Mouse (Mus musculus) thymus, adult 2 months (tissue): ENCODE measurements around the gene Atg10. TPM values are rescaled to one million over a fixed set of nuclear protein-coding genes. Genes with fewer than 3 reads are reported as not detected.
A peak's percentile ranks its signal among the peaks of the same experiment; 100 is the strongest.

ENCODE experiments used
- DNase-seq: peaks from one replicate; pipeline ENCODE4 v3.0.0; 2021
- H3K27ac ChIP-seq: fragments of 200-500 bp; 2 replicates; pipeline ENCODE4 v1.5.1; 2012; ENCODE audit warnings: low read length, control low read depth; ENCODE audit not compliant: control insufficient read depth, insufficient read depth
- H3K27me3 ChIP-seq: fragments of 200-500 bp; 2 replicates; pipeline ENCODE4 v1.6.1; 2012; ENCODE audit warnings: mild to moderate bottlenecking, low read length, moderate library complexity, mixed read lengths; ENCODE audit not compliant: control insufficient read depth, insufficient read depth
- H3K36me3 ChIP-seq: fragments of 200-500 bp; 2 replicates; pipeline ENCODE4 v1.6.1; 2012; ENCODE audit warnings: mild to moderate bottlenecking, low read length, moderate library complexity; ENCODE audit not compliant: control insufficient read depth, insufficient read depth
- H3K4me1 ChIP-seq: fragments of 200-500 bp; replicated peaks from 2 replicates; pipeline ENCODE4 v1.6.1; 2012; ENCODE audit warnings: low read length; ENCODE audit not compliant: control insufficient read depth, insufficient read depth
- H3K4me3 ChIP-seq: fragments of 200-500 bp; 2 replicates; pipeline ENCODE4 v1.5.1; 2012; ENCODE audit warnings: mild to moderate bottlenecking, low read length, control low read depth, moderate library complexity; ENCODE audit not compliant: control insufficient read depth, insufficient read depth
- CTCF ChIP-seq: fragments of 200-500 bp; IDR thresholded peaks from 2 replicates; pipeline ENCODE4 v1.5.1; 2012; ENCODE audit warnings: mild to moderate bottlenecking, control low read depth, low read length, moderate library complexity, borderline replicate concordance; ENCODE audit not compliant: control insufficient read depth, poor library complexity, insufficient read depth; ENCODE audit errors: extremely low read depth
- POLR2A ChIP-seq: fragments of 200-500 bp; IDR thresholded peaks from 2 replicates; pipeline ENCODE4 v1.6.1; 2012; ENCODE audit warnings: mild to moderate bottlenecking, low read length, control low read depth, moderate library complexity; ENCODE audit not compliant: control insufficient read depth, poor library complexity, insufficient read depth; ENCODE audit errors: extremely low read depth
- WGBS: fragments of 180-500 bp; shearing (Covaris S2); methylation state at CpG from one replicate; pipeline ENCODE4 v1.1.7; 2018; 5-methylcytosine and 5-hydroxymethylcytosine counted together
- polyA plus RNA-seq: library from polyadenylated mRNA; depleted of rRNA; stranded (reverse); fragments of >200 nt; gene quantifications from 2 replicates; pipeline ENCODE4 v1.2.3, GENCODE M21; 2012

Atg10 gene
- polyA plus RNA-seq, 1 experiment: 1.4 TPM

DNA sequence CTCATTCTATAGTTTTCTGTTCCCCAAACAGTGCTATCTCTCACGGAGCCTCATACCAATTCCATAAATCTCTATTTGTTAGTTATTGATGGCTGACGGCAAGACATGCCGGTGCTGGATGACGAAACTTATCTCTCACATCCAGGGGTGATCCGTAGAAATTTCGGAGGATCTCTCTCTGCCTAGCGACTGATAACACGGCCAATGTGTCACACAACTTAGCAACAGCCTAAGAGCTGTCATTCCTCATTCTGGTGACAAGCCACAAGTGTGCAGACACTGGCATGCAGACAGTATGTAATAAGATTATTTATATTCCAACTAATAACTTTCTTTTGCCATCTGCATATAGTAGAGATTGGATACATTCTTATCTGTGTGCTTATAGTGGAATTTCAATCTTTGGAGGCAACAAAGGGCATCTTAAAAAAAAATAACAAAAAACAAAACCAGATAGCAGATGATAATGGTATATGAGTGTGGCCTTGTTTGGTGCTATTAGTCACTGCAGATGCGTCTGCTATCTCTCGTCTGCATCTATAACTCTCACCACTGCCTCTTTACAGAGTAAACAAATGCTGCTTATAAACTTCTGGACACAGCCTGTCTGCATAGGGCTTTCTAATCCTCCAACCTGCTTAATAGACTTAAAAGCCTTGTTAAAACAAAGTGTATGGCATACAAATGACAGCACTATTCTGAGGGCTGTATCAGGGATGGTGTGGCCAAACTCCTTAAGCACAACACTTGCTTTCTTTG, 253.3 kb downstream of the Atg10 start:
- 97% methylated on average over 10 of the region's 10 CpGs for WGBS
- TF ChIP-seq POLR2A (no peak), CTCF (no peak)
- no peak overlapping the region for H3K27ac ChIP-seq

GRCm38 (mm10) chr13:90968940-90969339, 254.8 kb downstream of the Atg10 start:
- Histone ChIP-seq H3K27me3 (no peaks in the 10 kb centered on the region), H3K27ac (no peak overlapping the region), H3K4me1 (no peaks in the 10 kb centered on the region), H3K36me3 (no peaks in the 10 kb centered on the region), H3K4me3 (no peak overlapping the region)
- no peak for DNase-seq
- TF ChIP-seq CTCF (no peak), POLR2A (no peak)
- WGBS: 95% methylated on average over 4 of the region's 4 CpGs

More for the DNA sequence above, 253.3 kb downstream of the Atg10 start:
- DNase-seq: no peak
- H3K27me3 ChIP-seq: no peaks in the 10 kb centered on the region
- no peaks in the 10 kb centered on the region for H3K36me3 ChIP-seq
- H3K4me1 ChIP-seq: no peaks in the 10 kb centered on the region
- H3K4me3 ChIP-seq: no peak overlapping the region

- no peaks in the 10 kb centered on the region for H3K27me3 ChIP-seq
- H3K27ac ChIP-seq: no peak overlapping the region
- WGBS: 10% methylated on average over 4 of the region's 4 CpGs
- H3K4me1 ChIP-seq: no peaks in the 10 kb centered on the region
- peak; percentile 74 for DNase-seq
- TF ChIP-seq POLR2A (no peak), CTCF (peak; percentile 65; the same call in 1 of the 2 replicates)
- no peaks in the 10 kb centered on the region for H3K36me3 ChIP-seq
- H3K4me3 ChIP-seq: no peak overlapping the region
Observed at GRCm38 (mm10) chr13:90967422-90967821, 256.3 kb downstream of the Atg10 start.

DNA sequence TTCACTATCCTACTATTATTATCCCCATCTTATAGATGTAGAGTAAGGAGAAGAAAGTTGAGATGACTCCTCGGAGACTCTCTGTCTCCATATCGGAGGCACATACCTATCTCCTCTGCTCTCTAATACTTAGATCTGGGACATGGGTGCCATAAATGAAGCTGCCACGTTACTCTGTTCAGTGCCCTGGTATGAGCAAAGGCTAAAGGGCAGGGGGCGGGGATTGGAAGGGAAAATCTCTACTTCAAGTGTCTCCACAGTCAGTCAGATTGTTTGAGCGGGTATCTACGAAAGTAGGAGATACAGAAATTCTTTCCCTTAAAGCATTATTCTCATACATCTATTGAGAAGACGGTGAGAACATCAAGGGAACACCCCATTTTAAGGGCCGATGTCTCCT, 257.8 kb downstream of the Atg10 start:
- Histone ChIP-seq H3K4me3 (no peak overlapping the region), H3K27me3 (no peaks in the 10 kb centered on the region), H3K27ac (no peak overlapping the region), H3K4me1 (peaks cover 3% of the 10 kb centered on the region), H3K36me3 (no peaks in the 10 kb centered on the region)
- DNase-seq: no peak
- no peak for TF ChIP-seq CTCF
- TF ChIP-seq POLR2A: no peak
- WGBS: 96% methylated on average over 8 of the region's 8 CpGs

DNA sequence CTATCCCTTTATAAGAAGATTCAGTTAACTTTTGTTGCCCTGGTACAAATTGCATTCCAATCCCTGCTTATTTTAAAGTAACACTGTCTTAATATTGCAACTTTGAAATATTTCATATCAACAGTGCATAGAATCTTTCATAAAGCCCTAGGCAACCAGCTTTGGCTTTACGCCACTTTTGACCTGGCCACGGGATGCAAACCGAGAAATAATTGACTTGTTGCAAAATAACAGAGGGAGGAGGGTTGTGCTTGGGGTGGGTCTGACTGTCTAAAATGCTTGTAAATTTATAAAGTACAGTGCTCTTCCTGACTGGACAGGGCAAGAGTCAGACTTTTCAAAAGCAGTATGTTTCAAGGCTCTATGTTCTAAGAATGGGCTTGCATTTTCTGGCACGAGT, 259.3 kb downstream of the Atg10 start:
- WGBS: 96% methylated on average over 4 of the region's 4 CpGs
- no peak for DNase-seq
- Histone ChIP-seq H3K27me3 (no peaks in the 10 kb centered on the region), H3K4me3 (no peak overlapping the region), H3K27ac (no peak overlapping the region), H3K4me1 (peaks cover 3% of the 10 kb centered on the region), H3K36me3 (no peaks in the 10 kb centered on the region)
- TF ChIP-seq CTCF (no peak), POLR2A (no peak)

DNA sequence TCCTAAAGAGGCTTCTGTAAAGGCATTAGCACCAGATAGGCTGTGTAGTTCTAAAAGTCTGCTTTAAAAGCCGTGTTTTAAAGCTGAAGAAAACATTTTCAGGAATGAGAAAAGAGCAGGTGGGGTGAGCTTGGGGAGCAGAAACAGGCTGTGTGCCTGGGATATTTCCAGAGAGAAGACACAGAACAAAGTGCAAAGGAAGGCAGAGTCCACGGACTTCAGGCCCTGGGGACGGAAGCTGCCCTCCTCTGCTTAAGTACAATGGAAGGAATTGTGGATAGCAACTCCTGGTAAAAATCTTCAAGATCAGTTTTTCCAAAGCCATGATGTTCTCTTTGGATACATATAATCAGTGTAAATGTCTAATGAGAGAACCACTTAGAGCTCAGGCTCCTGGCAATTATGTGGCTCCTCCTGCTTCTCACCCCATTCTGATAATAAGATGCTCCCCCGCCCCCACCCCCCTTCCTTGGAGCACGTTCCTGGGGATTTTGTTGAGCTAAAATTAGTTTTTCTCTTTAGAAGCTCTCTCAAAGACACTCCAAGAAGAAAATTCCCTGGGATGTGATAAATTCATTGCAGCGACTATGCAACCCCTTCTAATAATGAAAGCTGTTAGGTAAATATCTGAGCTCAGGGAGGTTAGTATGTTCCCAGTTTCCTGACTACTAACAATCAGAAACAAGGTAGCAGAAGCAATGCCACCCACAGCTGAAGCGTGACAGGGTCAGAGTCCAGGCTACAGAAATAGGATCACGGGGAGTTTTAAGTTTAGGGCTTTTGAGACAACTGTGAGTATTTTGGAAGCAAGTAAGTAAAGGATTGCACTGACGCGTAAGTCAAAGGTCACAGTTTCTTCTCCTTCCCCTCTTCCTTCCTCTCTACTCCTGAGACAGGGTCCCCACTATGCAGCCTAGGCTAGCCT, 260.7 kb downstream of the Atg10 start:
- 95% methylated on average over 10 of the region's 10 CpGs for WGBS
- TF ChIP-seq POLR2A (no peak), CTCF (no peak)
- Histone ChIP-seq H3K27me3 (no peaks in the 10 kb centered on the region), H3K4me1 (peaks cover 3% of the 10 kb centered on the region), H3K27ac (no peak overlapping the region), H3K4me3 (no peak overlapping the region), H3K36me3 (no peaks in the 10 kb centered on the region)
- no peak for DNase-seq
